Mouse (Mus musculus): ENCODE data around the gene Pym1.

Pym1 gene

DNA sequence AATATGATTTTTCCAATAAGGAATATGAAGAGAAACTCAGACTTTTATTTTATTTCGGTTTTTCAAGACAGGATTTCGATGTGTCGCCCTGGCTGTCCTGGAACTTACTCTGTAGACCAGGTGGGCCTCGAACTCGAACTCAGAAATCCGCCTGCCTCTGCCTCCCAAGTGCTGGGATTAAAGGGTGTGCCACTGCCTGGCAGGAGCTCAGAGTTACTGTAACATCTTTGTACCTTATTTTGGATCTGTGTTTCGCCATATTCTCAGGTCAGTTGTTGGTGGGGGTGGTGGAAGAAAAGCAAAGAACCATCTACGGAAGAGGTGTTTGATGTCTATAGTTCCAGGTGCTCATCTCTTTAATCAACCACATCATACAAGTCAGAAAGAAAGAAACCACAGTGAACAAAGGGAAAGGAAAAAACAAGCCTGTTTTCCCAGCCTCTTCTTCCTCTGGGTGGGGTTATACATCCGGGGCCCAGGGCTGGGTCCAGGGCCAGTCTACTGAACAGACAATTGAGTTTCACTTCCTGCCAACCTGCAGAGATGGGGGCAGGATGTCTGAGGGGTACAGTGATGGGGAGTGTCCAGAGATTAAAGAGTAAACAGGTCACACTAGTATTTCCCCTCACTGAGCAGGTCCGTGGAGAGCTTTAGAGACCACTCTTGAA lies 1.6 kb upstream of the Pym1 start:
- no peak for DNase-seq

GRCm38 (mm10) chr10:128746972-128747645 lies 580 bp upstream of the Pym1 start:
- DNase-seq: no peak

DNA sequence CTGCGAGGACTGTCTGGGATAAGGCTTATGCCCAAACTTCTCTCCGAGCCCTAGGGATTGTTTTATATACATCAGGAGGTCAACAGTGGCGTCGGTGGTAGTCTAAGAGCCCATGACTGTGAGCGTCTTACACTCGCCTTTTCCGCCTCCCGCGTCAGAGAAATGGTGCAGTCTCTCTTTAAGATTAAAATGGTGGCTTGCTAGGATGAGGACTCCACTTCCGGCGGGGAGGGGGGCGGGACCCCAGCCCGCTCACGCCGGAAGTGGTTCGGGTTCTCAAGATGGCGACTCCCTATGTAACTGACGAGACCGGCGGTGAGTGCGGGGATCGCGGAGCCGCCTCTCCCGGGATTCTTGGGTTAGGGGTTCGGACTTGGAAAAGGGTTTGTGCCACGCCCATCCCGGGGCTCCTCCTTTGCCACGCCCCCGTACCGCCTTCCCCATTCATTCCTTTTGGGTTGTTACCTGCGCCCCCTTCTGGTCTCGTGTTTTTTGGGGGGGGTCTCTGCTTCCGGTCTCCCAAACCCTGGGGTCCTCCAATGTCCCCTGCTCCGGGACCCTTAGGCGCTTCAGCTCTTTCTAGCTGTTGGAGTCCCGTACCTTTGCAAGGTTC lies 669 bp downstream of the Pym1 start:
- peak; percentile 90 for DNase-seq

GRCm38 (mm10) chr10:128772895-128773294 lies 25.2 kb downstream of the Pym1 start:
- no peak for DNase-seq

GRCm38 (mm10) chr10:128773685-128774084 lies 26.0 kb downstream of the Pym1 start:
- no peak for DNase-seq

DNA sequence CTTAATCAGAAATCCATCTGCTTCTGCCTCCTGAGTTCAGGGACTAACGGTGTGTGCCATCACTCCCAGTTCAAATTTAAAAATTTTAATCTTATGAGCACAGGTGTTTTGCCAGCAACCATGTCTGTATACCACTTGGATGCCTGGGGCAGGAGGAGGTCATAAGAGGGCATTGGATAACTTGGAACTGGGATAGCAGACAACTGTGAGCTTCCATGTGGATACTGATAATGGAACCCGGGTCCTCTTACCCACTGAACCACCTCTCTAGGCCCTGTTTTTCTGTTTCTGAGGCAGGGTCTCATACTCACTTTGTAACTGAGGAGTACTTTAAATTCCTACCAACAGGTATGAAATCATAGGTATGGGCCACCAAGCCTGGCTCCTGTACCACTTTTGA lies 30.8 kb downstream of the Pym1 start:
- DNase-seq: no peak

GRCm38 (mm10) chr10:128779011-128779795 lies 31.5 kb downstream of the Pym1 start:
- DNase-seq: peak; percentile 88

DNA sequence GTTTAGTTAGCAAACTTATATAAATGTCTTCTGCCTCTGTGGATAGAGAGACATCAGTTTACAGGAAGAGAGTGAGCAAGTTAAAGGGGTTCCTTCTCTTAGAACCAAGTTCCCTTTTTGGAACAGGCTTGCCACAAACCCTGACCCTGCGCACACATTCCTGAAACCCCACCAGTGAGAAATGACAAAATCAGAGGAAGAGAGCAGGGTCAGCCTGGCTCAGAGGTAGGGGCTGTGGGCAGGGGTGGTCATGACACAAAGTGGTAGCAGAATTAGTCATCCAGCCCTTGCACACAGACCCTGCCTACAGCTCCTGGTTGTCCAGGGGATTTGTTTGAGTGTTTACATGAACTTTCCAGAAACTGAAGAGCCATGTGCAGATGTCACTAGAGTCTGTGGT lies 32.5 kb downstream of the Pym1 start:
- DNase-seq: no peak

DNA sequence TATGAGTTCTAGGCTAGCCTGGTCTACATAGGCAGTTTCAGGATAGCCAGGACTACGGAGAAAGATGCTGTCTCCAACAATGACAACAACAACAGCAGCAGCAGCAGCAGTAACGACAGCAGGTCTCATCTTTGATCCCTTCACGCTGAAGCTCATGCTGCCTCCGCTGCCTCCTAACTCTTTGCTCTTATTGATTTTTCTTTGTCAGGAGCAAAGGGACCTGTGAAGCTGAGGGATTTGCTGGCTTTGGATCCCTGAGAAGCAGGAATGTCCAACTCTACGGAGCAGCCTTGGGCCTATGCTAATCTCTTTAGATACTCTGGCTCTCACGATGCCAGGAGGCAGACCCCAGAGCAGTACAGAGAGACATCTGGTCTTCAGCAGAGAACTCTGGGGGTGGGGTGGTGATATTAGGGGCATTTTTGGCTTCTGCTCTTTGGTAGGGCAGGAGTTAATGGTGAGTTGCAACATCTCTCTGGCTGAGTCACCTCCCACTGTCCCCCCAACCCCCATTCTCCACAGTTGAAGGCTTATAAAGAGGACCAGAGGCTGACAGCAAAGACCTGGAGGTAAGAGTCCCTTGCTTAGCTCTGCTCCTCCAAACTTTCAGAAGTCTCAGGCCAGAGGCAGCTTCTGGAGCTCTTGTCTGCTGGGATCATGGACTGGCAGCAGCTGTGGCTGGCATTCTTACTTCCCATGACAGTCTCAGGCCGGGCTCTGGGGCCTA lies 42.9 kb downstream of the Pym1 start, which contains the start of gene Mmp19:
TSS of gene Mmp19 (plus strand) at position 513 of the 727 bp plus-strand sequence.
- no peak for DNase-seq

DNA sequence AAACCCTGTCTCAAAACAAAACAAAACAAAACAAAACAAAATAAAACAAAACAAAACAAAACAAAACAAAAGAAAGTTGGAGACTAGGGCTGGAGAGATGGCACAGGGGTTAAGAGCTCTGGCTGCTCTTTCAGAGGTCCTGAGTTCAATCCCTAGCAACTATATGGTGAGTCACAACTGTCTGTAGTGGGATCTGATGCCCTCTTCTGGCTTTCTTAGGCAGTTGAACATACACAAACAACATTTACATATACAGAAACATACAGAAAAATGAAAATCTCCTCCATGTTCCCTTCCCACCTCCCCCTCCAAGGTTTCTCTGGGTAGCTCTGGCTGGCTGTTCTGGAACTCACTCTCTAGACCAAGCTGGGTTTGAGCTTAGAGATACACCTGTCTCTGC lies 44.4 kb downstream of the Pym1 start:
- DNase-seq: no peak

- no peak for DNase-seq
These were observed 45.6 kb downstream of the Pym1 start for GRCm38 (mm10) chr10:128793258-128793657.

DNA sequence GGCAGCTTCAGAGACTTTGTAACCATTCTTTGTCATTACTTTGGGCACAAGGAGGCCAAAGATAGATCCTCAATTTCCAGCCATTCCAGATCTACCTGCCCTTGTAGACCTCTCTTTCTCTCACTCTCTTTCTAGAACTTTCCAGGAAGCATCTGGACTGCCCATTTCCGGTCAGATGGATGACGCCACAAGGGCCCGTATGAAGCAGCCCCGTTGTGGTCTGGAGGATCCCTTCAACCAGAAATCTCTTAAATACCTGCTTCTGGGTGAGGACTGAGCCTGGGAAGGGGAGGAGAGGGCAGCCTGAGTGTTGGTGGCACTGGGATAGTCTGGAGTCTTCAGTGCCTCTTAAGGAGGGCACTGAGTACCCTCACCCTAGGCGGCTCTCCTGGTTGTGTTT lies 46.7 kb downstream of the Pym1 start:
- DNase-seq: no peak

- DNase-seq: no peak
These were observed 47.9 kb downstream of the Pym1 start for GRCm38 (mm10) chr10:128795581-128795980.

DNA sequence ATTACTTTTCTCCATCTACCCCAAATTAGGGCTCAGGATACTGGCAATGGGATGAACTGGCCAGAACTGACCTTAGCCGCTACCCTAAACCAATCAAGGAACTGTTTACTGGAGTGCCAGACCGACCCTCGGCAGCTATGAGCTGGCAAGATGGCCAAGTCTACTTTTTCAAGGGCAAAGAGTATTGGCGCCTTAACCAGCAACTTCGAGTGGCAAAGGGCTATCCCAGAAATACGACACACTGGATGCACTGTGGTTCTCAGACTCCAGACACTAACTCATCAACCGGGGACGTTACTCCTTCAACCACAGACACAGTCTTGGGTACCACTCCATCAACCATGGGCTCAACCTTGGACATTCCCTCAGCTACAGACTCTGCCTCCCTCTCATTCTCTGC lies 51.0 kb downstream of the Pym1 start:
- DNase-seq: no peak

DNA sequence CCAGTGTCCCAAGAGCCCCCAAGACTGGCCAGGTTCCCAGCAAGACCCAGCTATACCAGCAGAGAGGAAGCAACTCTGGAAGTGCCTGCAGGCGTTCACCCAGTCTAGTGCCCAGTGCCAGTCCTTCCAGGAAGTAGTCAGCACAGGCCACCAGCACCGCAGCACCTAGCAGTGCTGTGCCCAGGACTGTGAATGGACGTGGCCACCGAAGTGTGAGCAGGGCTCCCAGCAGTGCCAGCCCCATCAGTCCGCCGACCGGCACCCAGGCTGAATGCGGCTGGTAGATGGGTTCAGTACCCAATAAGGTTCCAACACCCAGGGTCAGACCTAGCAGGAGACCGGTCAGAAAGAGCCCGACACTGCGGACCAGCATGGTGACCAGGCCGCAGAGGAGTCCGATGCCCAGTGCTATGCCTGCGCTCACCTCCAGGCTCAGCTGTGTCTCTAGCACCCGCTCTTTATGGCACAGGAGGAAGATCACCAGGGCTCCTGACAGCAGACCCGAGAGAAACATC lies 54.3 kb downstream of the Pym1 start:
- no peak for DNase-seq

DNA sequence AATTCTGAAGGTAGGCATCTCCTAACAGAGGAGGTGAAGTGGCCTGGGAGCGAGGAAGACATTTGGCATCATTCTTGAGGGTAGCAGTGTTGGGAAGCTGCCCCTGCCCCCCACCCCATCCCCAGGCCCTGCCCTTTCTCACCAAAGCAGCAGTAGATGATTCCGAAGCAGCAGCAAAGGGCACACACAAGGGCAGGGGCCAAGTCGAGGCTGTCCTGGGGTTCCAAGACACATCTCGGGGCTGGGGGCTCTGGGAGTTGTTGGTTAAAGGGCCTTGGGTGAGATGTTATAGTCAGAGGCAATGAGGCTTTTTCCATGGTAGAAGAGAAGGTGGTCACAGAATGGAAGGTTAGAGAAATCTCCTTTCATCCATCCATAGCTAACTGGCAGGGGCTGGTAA lies 55.3 kb downstream of the Pym1 start:
- no peak for DNase-seq

DNA sequence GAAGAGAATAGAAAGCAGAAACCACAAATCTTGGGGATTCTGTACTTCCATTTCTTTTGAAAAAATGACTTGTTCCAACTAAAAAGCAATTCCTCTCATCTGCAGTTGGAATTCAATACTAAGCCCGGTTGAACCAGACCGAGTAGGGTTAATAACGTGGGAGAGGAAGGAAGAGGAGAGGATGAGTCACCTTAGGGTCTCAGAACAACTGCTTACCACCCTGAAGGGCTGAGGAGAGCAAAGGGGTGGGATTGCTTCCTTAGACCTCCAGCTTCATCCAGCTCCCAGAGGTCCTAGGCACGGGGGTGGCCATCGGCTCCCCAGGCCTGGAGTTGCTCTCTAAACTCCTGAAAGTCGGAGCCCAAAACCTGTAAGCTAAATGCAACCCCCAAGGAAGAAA lies 55.7 kb downstream of the Pym1 start:
- DNase-seq: no peak

DNA sequence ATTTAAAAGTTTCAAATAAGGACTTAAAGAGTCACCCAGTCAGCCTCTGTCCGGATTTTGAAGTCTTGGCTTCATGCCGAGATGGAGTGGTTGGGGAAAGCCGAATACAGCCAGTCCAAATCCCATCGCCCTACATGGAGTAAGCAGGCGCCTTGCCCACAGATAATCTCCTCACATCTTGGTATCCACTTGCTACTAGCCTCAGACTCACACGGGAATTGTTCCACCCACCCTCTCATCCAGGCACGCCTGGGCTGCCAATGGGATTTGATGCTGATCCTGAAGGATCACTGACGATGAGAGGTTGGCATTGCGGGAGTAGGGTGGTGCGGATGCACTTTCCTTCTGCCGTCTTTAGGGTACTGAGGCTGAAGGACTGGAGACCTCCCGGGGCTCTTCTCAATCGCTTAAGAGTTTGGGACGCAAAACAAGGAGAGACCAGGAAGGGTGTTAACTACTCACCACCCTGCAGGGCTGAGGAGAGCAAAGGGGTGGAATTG lies 56.1 kb downstream of the Pym1 start, which contains the start of gene Dnajc14:
TSS of gene Dnajc14 (plus strand) at position 292 of the 500 bp plus-strand sequence.
- peak; percentile 77 for DNase-seq

GRCm38 (mm10) chr10:128804271-128805091 lies 56.8 kb downstream of the Pym1 start, which contains the start of gene Tmem198b:
Gene Tmem198b (minus strand): TSS chr10:128804370.
- DNase-seq: peak; percentile 79

GRCm38 (mm10) chr10:128805092-128806000 lies 57.7 kb downstream of the Pym1 start:
- DNase-seq: peak; percentile 99

All from kidney, postnatal 10 days (tissue).